Mouse (Mus musculus): ENCODE results near the gene Sema3a. TPM values are rescaled to one million over a fixed set of nuclear protein-coding genes. Genes with fewer than 3 reads are reported as not detected.
"Not testable (repeated sequence)": the region's sequence is repeated elsewhere in the genome, so short reads cannot be mapped to it uniquely, and the experiment has no call there.

The Sema3a gene
- total RNA-seq, 2 experiments from 2014 or later = 1.0 to 2.4 TPM

GRCm38 (mm10) chr5:13548210-13548554, 423.0 kb downstream of the Sema3a start:
- no peak for DNase-seq
- no peak for TF ChIP-seq CTCF (IDR thresholded peaks at IDR 0.05)
- H3K27ac ChIP-seq = peak overlapping the region; percentile 56
- intact Hi-C loops (cut with DNase I) = no loop called here
- H3K4me3 ChIP-seq = no peak overlapping the region

DNA sequence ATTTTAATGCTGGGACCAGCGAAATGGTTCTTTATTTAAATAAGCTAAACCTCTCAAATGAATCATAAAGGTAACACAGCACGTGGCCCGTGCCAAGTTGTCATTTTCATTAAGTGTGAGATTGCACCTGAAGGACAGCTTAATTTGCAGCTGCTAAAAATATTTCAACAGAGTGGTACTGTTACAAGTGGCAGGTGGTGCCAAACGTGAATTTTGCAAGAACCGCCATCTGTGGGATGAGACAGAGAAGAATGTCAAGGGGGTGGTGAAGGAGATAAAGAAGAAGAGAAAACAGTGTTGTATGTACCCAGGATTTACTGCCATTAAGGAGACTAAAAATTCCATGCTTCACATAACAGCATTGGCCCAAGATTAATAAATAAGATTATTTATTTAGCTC, 423.9 kb downstream of the Sema3a start:
- no peak for TF ChIP-seq CTCF (IDR thresholded peaks at IDR 0.05)
- DNase-seq = no peak
- intact Hi-C loops (cut with DNase I) = no loop called here
- H3K27ac ChIP-seq = no peak overlapping the region
- no peak overlapping the region for H3K4me3 ChIP-seq

- TF ChIP-seq CTCF (IDR thresholded peaks at IDR 0.05) = no peak
- Histone ChIP-seq H3K4me3 (no peak overlapping the region), H3K27ac (no peak overlapping the region)
- no peak for DNase-seq
- intact Hi-C loops (cut with DNase I) = no loop called here
These were observed 425.7 kb downstream of the Sema3a start for GRCm38 (mm10) chr5:13550953-13551352.

GRCm38 (mm10) chr5:13557257-13557656, 432.0 kb downstream of the Sema3a start:
- Histone ChIP-seq H3K4me3 (no peak overlapping the region), H3K27ac (no peak overlapping the region)
- no peak for TF ChIP-seq CTCF (IDR thresholded peaks at IDR 0.05)
- no peak for DNase-seq
- intact Hi-C loops (cut with DNase I) = no loop called here

DNA sequence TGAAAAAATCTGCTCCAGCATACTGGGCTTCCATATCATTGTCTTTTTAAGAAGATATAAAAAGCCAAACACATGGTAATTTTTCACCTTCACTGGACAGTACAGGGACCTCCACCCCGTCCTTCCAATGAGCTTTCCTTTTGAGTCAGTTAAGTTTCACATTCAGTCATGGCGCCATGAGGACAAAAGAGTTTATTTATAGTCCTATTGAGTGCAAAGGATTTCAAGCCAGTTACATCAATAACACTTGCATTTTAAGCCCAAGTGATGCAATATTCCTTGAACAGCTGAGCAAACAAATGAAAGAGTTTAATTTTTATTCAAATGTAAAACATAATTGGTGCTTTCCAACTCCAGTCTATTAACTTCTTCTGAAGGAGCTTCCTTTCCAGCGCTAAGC, 448.7 kb downstream of the Sema3a start:
- DNase-seq = no peak
- Histone ChIP-seq H3K27ac (no peak overlapping the region), H3K4me3 (no peak overlapping the region)
- TF ChIP-seq CTCF (IDR thresholded peaks at IDR 0.05) = no peak
- intact Hi-C loops (cut with DNase I) = no loop called here

GRCm38 (mm10) chr5:13579123-13579522, 453.9 kb downstream of the Sema3a start:
- Histone ChIP-seq H3K27ac (no peak overlapping the region), H3K4me3 (no peak overlapping the region)
- DNase-seq = no peak
- no peak for TF ChIP-seq CTCF (IDR thresholded peaks at IDR 0.05)
- intact Hi-C loops (cut with DNase I) = no loop called here

- intact Hi-C loops (cut with DNase I) = loop anchor here (2.0 to 5.0 kb wide), 2 partner anchors 181 to 1023 kb away; no protein-coding TSS in a partner anchor
- TF ChIP-seq CTCF (IDR thresholded peaks at IDR 0.05) = peak; percentile 73
- Histone ChIP-seq H3K4me3 (no peak overlapping the region), H3K27ac (no peak overlapping the region)
- no peak for DNase-seq
These were observed 460.5 kb downstream of the Sema3a start for GRCm38 (mm10) chr5:13585559-13586207.

DNA sequence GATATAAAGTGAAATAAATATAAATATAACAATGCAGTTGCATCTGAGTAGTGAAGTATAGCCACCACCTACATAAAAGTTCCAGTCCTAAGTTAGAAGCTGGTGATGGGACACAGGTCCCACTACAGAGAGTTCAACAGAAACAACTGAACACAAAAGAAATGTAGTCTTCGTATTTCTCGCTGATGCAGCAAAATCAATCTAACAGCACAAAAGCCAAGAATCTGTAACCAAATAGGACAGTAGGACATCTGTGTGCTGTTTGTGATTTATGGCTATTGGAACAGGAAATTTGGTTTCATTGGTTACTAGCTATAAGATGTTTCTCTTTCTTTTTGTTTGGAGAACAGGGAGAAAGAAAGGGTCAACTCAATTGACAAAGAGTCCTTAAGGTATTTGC, 469.2 kb downstream of the Sema3a start:
- no peak overlapping the region for H3K4me3 ChIP-seq
- no peak overlapping the region for H3K27ac ChIP-seq
- no peak for TF ChIP-seq CTCF (IDR thresholded peaks at IDR 0.05)
- no peak for DNase-seq
- intact Hi-C loops (cut with DNase I) = no loop called here

- H3K27ac ChIP-seq = no peak overlapping the region
- H3K4me3 ChIP-seq = no peak overlapping the region
- no peak for TF ChIP-seq CTCF (IDR thresholded peaks at IDR 0.05)
- intact Hi-C loops (cut with DNase I) = no loop called here
- DNase-seq = no peak
These were observed 486.4 kb downstream of the Sema3a start for GRCm38 (mm10) chr5:13611631-13612030.

DNA sequence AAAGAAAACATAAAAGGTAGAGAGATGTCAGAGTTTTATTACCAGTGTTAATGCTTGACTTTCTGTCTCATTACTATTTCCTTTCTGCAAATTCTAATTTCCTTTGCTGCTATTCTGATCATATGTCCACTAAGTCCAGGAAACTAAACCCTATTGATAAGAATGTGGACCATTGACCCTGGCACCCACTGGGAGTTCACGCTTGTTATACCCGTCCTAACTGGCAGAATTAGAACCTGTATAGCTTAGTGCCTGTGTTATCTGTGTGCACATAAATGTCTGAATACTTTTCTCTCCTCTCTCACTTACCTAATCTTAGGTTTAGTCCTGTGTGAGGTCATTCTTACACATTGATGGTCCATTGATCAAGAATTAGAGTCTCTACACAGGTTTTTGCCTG, 486.9 kb downstream of the Sema3a start:
- DNase-seq = no peak
- Histone ChIP-seq H3K27ac (no peak overlapping the region), H3K4me3 (no peak overlapping the region)
- TF ChIP-seq CTCF (IDR thresholded peaks at IDR 0.05) = no peak
- intact Hi-C loops (cut with DNase I) = no loop called here

DNA sequence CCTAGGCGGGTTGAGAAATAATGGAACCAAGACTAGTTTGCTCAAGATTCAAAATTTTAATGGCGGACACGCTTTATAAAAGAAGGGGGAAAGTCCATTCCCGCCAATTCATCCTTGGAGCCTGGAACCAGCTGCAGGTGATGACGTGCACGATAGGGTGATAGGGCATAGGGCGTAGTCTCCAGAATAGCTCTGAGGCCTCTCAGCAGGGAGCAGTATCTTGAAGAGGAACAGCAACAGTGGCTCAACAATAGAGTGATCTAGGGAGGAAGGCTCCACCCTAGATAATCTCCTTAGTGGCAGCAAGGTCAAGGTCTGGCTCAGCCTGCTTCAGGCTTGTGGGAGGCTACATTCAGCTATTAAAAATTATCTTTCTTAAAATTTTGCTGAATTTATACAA, 489.4 kb downstream of the Sema3a start:
- DNase-seq; H3K27ac ChIP-seq; H3K4me3 ChIP-seq; intact Hi-C loops (cut with DNase I): not testable (repeated sequence)

GRCm38 (mm10) chr5:13615907-13616306, 490.7 kb downstream of the Sema3a start:
- H3K4me3 ChIP-seq = no peak overlapping the region
- no peak for TF ChIP-seq CTCF (IDR thresholded peaks at IDR 0.05)
- no peak overlapping the region for H3K27ac ChIP-seq
- no peak for DNase-seq
- intact Hi-C loops (cut with DNase I) = no loop called here

GRCm38 (mm10) chr5:13622578-13622977, 497.4 kb downstream of the Sema3a start:
- H3K4me3 ChIP-seq = no peak overlapping the region
- no peak for DNase-seq
- no peak for TF ChIP-seq CTCF (IDR thresholded peaks at IDR 0.05)
- no peak overlapping the region for H3K27ac ChIP-seq
- intact Hi-C loops (cut with DNase I) = no loop called here

DNA sequence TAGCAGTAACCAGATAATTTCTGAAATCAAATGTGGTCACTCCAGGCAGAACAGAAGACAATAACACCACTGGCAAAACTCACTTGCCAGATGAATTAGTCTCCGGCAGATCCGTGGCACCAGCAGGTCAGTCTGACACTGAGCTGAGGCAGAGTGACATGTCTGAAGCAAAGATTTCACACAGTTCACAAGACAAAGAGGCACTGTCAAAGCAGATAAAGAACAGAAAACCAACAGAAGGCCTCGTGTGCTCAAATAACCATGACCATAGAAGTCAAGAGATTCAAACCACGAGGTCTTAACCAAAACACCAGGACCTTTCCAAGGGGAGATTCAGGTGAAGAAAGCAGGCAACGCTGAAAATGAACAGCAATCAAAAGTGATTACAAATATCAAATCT, 499.5 kb downstream of the Sema3a start:
- Histone ChIP-seq H3K27ac (no peak overlapping the region), H3K4me3 (no peak overlapping the region)
- intact Hi-C loops (cut with DNase I) = no loop called here
- DNase-seq = no peak
- TF ChIP-seq CTCF (IDR thresholded peaks at IDR 0.05) = no peak
